ENCODE assay signal across 20 mouse cellular contexts in genomic region chr10:88848876-88849476, GRCm38 (mm10). TPM values are rescaled to one million over a fixed set of nuclear protein-coding genes. Genes with fewer than 3 reads are reported as not detected.
"Had no signal": no experiment of that assay in that cellular context is flagged by ENCODE, and none has a peak within 500 bp of the region (broad histone marks: within the 10 kb centered on the region; RNA-seq: fewer than 3 reads in every experiment).

No protein-coding gene starts in this region.

- H3K4me3 ChIP-seq: layer of hippocampus, adult 2 months; liver, embryonic 13.5 days had no signal

- H3K36me3 ChIP-seq: liver, embryonic 13.5 days had no signal

- ATAC-seq: intestine, postnatal 0 days had no signal

- H3K4me1 ChIP-seq: liver, embryonic 13.5 days had no signal

- H3K27me3 ChIP-seq: liver, embryonic 13.5 days had no signal

- H3K4me2 ChIP-seq: liver, embryonic 13.5 days; midbrain, embryonic 11.5 days had no signal

- H3K9me3 ChIP-seq: liver, embryonic 13.5 days had no signal

- H3K27ac ChIP-seq: layer of hippocampus, adult 2 months; liver, embryonic 13.5 days had no signal

- H3K9ac ChIP-seq: liver, embryonic 13.5 days had no signal

- DNase-seq: layer of hippocampus, adult 9-11 months; liver, embryonic 13.5 days; lung, adult 2 months; lung, postnatal 14 days; lung, postnatal 4 days; midbrain, embryonic 14.5 days; thymus, adult 18-20 months; thymus, postnatal 14 days; thymus, postnatal 4 days had no signal

RNA-seq across cellular contexts. Expression of gene Slc5a8, which starts 36.8 kb away (rescaled TPM):
- total RNA-seq: layer of hippocampus, adult 2 months; left cerebral cortex, adult 18-20 months; liver, adult 2 months; megakaryocyte progenitor cell, adult 5-6 weeks; megakaryocyte-erythroid progenitor cell, adult 5-6 weeks had no signal
- polyA plus RNA-seq: limb, embryonic 11.5 days; liver, embryonic 13.5 days; liver, embryonic 16.5 days; spleen, adult 2 months; testis, adult 2 months had no signal
